Mouse (Mus musculus): ENCODE results near the gene Als2. TPM values are rescaled to one million over a fixed set of nuclear protein-coding genes. Genes with fewer than 3 reads are reported as not detected.
A peak's percentile ranks its signal among the peaks of the same experiment; 100 is the strongest.

Als2 gene
- polyA plus RNA-seq, 1 experiment from 2014 or later = 19.2 TPM

DNA sequence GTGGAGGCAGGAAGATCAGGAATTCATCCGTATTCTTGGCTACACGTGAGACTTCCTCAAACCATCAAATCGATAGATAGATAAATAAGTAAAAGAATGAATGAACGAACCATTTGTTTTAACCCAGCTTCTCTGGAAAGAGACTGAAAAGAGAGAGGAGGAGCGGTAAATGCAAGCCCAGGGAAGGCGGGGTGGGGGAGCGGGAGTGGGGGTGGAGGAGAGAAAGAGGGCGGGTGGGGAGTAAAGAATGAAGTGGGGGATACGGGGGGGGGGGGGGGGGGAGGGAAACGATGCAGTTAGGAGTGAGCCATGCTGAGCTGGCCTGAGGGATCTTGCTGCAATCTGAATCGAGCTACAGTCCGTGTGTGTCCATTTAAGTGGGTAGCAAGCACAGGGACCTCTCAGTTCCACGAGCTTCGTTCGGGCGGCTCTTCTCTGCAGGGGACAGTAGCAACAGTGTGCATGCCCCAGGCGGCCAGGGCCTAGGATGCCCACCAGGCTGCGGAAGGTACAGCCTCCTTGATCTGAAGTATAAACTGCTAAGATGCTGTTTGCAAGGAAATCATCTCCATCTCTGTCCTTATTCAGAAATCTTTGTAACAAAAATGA, 16.4 kb upstream of the Als2 start:
- Histone ChIP-seq H3K9me3 (ENCODE audit: control insufficient read depth, low read length) (no peaks in the 10 kb centered on the region), H3K4me3 (ENCODE audit: low read depth, low read length) (peak overlapping the region; percentile 12; the same call in 1 of the 2 replicates), H3K4me1 (ENCODE audit: control insufficient read depth, insufficient read depth, low read length) (peaks cover 6% of the 10 kb centered on the region; the same call in 1 of the 2 replicates), H3K9ac (replicated peaks; ENCODE audit: low read depth, low read length) (no peak overlapping the region), H3K27me3 (ENCODE audit: control insufficient read depth, insufficient read depth, low read length) (no peaks in the 10 kb centered on the region), H3K36me3 (ENCODE audit: control insufficient read depth, insufficient read depth, low read length) (no peaks in the 10 kb centered on the region), H3K4me2 (ENCODE audit: low read depth, low read length) (peak overlapping the region; percentile 37), H3K27ac (ENCODE audit: low read depth, low read length) (no peak overlapping the region)
- peak; percentile 53; the same call in 1 of the 2 replicates for ATAC-seq (ENCODE audit: low read depth)
- WGBS = 3% methylated on average over 18 of the region's 18 CpGs

DNA sequence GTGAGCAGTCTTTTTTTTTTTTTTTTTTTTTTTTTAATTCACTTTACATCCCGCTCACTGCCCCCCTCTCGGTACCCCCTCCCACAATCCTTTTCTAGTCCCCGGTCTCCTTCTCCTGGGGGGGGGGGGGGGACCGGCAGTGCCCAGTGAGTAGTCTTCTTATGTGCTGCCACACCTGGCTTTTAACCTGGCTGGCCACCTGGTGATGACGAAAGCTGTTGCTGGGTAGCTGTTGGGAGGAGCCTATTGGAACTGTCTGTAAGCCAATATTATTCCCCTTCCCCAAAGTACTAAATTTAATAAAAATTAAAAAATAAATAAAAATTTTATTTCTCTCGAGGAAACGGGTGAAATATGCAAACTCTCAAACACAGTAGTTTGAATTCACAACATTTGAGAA, 15.7 kb upstream of the Als2 start:
- H3K27me3 ChIP-seq (ENCODE audit: control insufficient read depth, insufficient read depth, low read length) = no peaks in the 10 kb centered on the region
- H3K4me1 ChIP-seq (ENCODE audit: control insufficient read depth, insufficient read depth, low read length) = peaks cover 6% of the 10 kb centered on the region; the same call in 1 of the 2 replicates
- H3K9me3 ChIP-seq (ENCODE audit: control insufficient read depth, low read length) = no peaks in the 10 kb centered on the region
- peak overlapping the region; percentile 37 for H3K4me2 ChIP-seq (ENCODE audit: low read depth, low read length)
- H3K36me3 ChIP-seq (ENCODE audit: control insufficient read depth, insufficient read depth, low read length) = no peaks in the 10 kb centered on the region
- ATAC-seq (ENCODE audit: low read depth) = no peak
- no peak overlapping the region for H3K9ac ChIP-seq (replicated peaks; ENCODE audit: low read depth, low read length)
- WGBS = 17% methylated on average over 7 of the region's 7 CpGs
- no peak overlapping the region for H3K4me3 ChIP-seq (ENCODE audit: low read depth, low read length)
- no peak overlapping the region for H3K27ac ChIP-seq (ENCODE audit: low read depth, low read length)

DNA sequence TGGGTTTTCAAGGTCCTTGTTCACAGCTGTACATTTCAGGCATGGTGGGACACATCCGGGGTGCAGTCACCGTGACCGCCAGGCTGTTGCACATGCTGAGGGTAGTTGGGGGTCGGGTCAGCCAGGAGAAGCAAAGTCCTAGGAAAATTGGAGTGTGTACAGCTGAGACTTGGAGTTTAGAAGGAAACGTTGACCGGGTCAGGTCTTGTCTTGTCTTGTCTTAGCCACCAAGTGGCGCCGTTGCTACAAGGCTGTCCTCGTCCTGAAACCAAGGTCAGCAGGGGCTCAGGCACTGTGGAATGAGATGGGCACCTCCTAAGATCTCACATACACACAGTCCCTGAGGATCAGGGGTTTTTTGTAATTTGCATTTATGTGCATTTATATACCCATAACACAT, 10.6 kb upstream of the Als2 start:
- Histone ChIP-seq H3K9ac (replicated peaks; ENCODE audit: low read depth, low read length) (no peak overlapping the region), H3K4me3 (ENCODE audit: low read depth, low read length) (no peak overlapping the region), H3K4me1 (ENCODE audit: control insufficient read depth, insufficient read depth, low read length) (no peaks in the 10 kb centered on the region), H3K27ac (ENCODE audit: low read depth, low read length) (no peak overlapping the region), H3K36me3 (ENCODE audit: control insufficient read depth, insufficient read depth, low read length) (no peaks in the 10 kb centered on the region), H3K4me2 (ENCODE audit: low read depth, low read length) (no peak overlapping the region), H3K9me3 (ENCODE audit: control insufficient read depth, low read length) (no peaks in the 10 kb centered on the region), H3K27me3 (ENCODE audit: control insufficient read depth, insufficient read depth, low read length) (no peaks in the 10 kb centered on the region)
- WGBS = 5% methylated on average over 9 of the region's 9 CpGs
- peak; percentile 72; the same call in 1 of the 2 replicates for ATAC-seq (ENCODE audit: low read depth)

DNA sequence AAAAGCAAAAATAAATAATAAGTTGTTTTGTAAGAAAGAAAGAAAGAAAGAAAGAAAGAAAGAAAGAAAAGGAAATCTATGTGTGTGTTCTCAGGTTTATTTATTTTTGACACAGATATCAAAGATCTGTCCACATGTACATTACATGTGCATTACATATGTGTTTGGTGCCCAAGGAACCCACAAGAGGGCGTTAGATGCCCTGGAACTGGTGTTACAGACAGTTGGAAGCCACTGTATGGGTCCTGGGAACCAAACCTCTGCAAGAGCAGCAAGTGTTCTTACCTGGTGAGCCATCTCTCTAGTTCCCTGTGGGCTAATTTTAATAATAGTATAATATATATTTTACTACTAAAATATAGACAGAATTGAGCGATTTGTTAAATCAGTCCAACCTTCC, 6.7 kb upstream of the Als2 start:
- Histone ChIP-seq H3K4me3 (ENCODE audit: low read depth, low read length) (no peak overlapping the region), H3K4me1 (ENCODE audit: control insufficient read depth, insufficient read depth, low read length) (no peaks in the 10 kb centered on the region), H3K27ac (ENCODE audit: low read depth, low read length) (no peak overlapping the region), H3K4me2 (ENCODE audit: low read depth, low read length) (no peak overlapping the region), H3K36me3 (ENCODE audit: control insufficient read depth, insufficient read depth, low read length) (no peaks in the 10 kb centered on the region), H3K9ac (replicated peaks; ENCODE audit: low read depth, low read length) (no peak overlapping the region), H3K27me3 (ENCODE audit: control insufficient read depth, insufficient read depth, low read length) (no peaks in the 10 kb centered on the region), H3K9me3 (ENCODE audit: control insufficient read depth, low read length) (no peaks in the 10 kb centered on the region)
- WGBS = 61% methylated on average over 2 of the region's 2 CpGs
- ATAC-seq (ENCODE audit: low read depth) = no peak

DNA sequence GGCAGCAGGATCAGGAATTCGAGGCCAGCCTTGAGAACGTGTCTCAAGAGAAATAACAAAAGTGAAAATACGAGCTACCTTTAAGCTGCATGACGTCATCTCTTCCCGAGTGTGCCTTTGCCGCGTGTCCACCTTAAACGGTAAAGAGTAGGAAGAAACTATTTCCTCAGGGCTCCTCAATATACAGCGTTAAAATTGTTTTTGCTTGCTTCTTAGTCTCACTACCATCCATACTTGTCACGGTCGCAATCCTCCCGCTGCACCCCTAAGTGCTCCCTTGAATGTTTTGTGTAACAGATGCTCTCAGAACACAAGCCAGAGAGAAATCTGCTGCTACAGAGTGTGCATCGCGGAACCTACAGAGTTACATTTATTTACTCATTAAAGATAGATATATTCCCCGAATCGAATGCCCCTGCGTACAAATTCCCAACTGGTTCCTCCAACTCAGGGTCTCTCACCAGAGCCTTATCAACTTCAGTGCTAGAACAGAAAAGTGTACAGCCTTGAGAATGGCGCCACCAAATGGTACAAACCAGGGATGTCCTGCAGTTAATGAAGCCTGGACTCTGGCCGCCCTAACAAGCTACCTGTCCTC, 682 bp upstream of the Als2 start:
- Histone ChIP-seq H3K36me3 (ENCODE audit: control insufficient read depth, insufficient read depth, low read length) (no peaks in the 10 kb centered on the region), H3K9ac (replicated peaks; ENCODE audit: low read depth, low read length) (peak overlapping the region; percentile 47; the same call in 1 of the 2 replicates), H3K27me3 (ENCODE audit: control insufficient read depth, insufficient read depth, low read length) (no peaks in the 10 kb centered on the region), H3K4me3 (ENCODE audit: low read depth, low read length) (peak overlapping the region; percentile 81), H3K9me3 (ENCODE audit: control insufficient read depth, low read length) (no peaks in the 10 kb centered on the region), H3K27ac (ENCODE audit: low read depth, low read length) (peak overlapping the region; percentile 60; the same call in 1 of the 2 replicates), H3K4me2 (ENCODE audit: low read depth, low read length) (peak overlapping the region; percentile 84), H3K4me1 (ENCODE audit: control insufficient read depth, insufficient read depth, low read length) (no peaks in the 10 kb centered on the region)
- peak; percentile 42 for ATAC-seq (ENCODE audit: low read depth)
- under 1% methylated on average over 19 of the region's 19 CpGs for WGBS

DNA sequence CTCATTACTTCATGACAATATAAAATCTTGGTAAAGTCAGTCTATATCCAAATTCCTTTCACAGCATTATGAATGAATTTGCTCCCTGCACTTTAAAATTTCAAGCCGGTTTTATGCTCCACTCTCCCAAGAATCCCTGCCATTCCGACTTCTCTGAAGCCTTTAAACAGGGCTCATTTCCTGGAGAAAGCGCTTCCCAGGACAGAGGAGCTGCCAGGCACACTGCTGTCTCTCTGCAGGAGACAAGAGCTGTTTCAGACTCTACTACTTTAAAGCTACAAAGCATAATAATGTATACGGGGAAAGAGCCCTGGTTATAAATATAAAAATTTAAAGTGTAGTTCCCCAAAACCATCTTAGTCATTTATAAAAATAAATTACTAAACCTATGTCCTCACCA, 7.8 kb downstream of the Als2 start:
- no peak for ATAC-seq (ENCODE audit: low read depth)
- 10% methylated on average over 4 of the region's 4 CpGs for WGBS

DNA sequence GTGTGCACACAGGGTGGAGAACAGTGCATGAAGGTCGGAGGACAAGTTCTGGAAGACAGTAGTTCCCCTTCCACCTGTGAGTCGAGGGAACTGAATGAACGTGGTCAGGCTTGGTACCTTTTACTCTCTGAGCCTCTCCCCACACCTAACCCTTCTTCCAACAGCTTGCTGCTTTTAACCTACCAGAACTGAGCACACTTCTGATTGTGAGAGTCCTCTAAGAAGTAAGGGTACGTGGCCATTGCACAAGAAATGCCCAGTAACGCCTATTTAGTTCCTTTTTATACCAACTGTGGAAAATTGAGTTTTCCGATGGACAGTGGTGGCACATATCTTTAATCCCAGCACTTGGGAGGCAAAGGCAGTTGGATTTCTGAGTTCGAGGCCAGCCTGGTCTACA, 8.5 kb downstream of the Als2 start:
- Histone ChIP-seq H3K4me1 (ENCODE audit: control insufficient read depth, insufficient read depth, low read length) (no peaks in the 10 kb centered on the region), H3K9ac (replicated peaks; ENCODE audit: low read depth, low read length) (no peak overlapping the region), H3K4me2 (ENCODE audit: low read depth, low read length) (no peak overlapping the region), H3K27ac (ENCODE audit: low read depth, low read length) (no peak overlapping the region), H3K9me3 (ENCODE audit: control insufficient read depth, low read length) (no peaks in the 10 kb centered on the region), H3K4me3 (ENCODE audit: low read depth, low read length) (no peak overlapping the region), H3K27me3 (ENCODE audit: control insufficient read depth, insufficient read depth, low read length) (no peaks in the 10 kb centered on the region), H3K36me3 (ENCODE audit: control insufficient read depth, insufficient read depth, low read length) (no peaks in the 10 kb centered on the region)
- no peak for ATAC-seq (ENCODE audit: low read depth)
- WGBS = 88% methylated on average over 7 of the region's 7 CpGs

More for the DNA sequence above, 7.8 kb downstream of the Als2 start:
- Histone ChIP-seq H3K9me3 (ENCODE audit: control insufficient read depth, low read length) (no peaks in the 10 kb centered on the region), H3K9ac (replicated peaks; ENCODE audit: low read depth, low read length) (no peak overlapping the region), H3K27me3 (ENCODE audit: control insufficient read depth, insufficient read depth, low read length) (no peaks in the 10 kb centered on the region), H3K4me3 (ENCODE audit: low read depth, low read length) (no peak overlapping the region), H3K4me2 (ENCODE audit: low read depth, low read length) (no peak overlapping the region), H3K36me3 (ENCODE audit: control insufficient read depth, insufficient read depth, low read length) (no peaks in the 10 kb centered on the region), H3K27ac (ENCODE audit: low read depth, low read length) (no peak overlapping the region), H3K4me1 (ENCODE audit: control insufficient read depth, insufficient read depth, low read length) (no peaks in the 10 kb centered on the region)

DNA sequence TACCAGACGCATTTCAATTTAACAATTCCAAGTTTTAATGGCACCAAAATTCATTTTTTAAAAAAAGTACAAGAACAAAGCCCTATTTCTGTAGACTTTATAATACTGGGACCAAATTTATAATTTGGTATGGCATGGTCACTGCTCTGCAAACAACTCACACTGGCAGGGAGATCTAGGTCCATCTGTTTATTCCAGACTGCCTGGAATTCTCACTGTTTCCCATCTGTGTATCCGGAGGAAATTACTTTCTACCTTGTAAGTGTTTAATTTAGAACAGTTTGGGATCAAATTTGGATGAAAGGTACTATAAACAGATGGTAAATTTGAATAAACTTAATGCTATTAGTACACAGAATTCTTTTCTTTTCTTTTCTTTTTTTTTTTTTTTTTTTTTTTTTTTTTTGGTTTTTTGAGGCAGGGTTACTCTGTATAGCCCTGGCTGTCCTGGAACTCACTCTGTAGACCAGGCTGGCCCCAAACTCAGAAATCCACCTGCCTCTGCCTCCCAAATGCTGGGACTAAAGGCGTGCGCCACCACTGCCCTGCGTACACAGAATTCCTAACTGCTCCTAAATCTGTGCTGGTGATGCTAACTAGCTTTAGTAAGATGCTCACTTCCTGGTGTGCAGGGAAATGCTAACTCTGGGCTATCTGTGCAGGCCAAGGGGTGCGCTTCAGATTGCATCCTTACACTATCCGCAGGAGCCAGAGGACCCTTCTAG, 14.8 kb downstream of the Als2 start:
- Histone ChIP-seq H3K4me1 (ENCODE audit: control insufficient read depth, insufficient read depth, low read length) (no peaks in the 10 kb centered on the region), H3K9ac (replicated peaks; ENCODE audit: low read depth, low read length) (no peak overlapping the region), H3K27ac (ENCODE audit: low read depth, low read length) (no peak overlapping the region), H3K36me3 (ENCODE audit: control insufficient read depth, insufficient read depth, low read length) (peaks cover 5% of the 10 kb centered on the region; the same call in 1 of the 2 replicates), H3K4me2 (ENCODE audit: low read depth, low read length) (no peak overlapping the region), H3K27me3 (ENCODE audit: control insufficient read depth, insufficient read depth, low read length) (no peaks in the 10 kb centered on the region), H3K9me3 (ENCODE audit: control insufficient read depth, low read length) (no peaks in the 10 kb centered on the region), H3K4me3 (ENCODE audit: low read depth, low read length) (no peak overlapping the region)
- no peak for ATAC-seq (ENCODE audit: low read depth)
- 94% methylated on average over 7 of the region's 7 CpGs for WGBS

DNA sequence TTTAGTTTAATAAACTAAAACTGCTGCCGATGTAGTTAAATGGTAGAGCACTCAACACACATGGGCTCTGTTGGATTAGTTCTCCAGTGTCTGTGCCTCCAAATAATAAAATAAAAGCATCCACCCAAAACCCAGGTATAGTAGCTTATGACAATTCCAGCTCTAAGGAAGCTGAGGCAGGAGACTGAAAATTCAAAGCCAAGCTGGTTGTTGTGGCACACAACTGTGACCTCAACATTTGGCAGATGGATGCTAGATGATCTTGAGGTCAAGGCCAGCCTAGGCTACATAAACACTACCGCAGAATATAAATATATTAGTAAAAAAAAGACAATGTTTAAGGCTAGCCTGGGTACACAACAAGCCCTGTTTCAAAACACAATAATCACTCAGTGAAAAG, 15.4 kb downstream of the Als2 start:
- Histone ChIP-seq H3K4me1 (ENCODE audit: control insufficient read depth, insufficient read depth, low read length) (no peaks in the 10 kb centered on the region), H3K4me2 (ENCODE audit: low read depth, low read length) (no peak overlapping the region), H3K27me3 (ENCODE audit: control insufficient read depth, insufficient read depth, low read length) (no peaks in the 10 kb centered on the region), H3K36me3 (ENCODE audit: control insufficient read depth, insufficient read depth, low read length) (peaks cover 5% of the 10 kb centered on the region; the same call in 1 of the 2 replicates), H3K9ac (replicated peaks; ENCODE audit: low read depth, low read length) (no peak overlapping the region), H3K4me3 (ENCODE audit: low read depth, low read length) (no peak overlapping the region), H3K9me3 (ENCODE audit: control insufficient read depth, low read length) (no peaks in the 10 kb centered on the region), H3K27ac (ENCODE audit: low read depth, low read length) (no peak overlapping the region)
- no peak for ATAC-seq (ENCODE audit: low read depth)
- 95% methylated on average over 2 of the region's 2 CpGs for WGBS
